Mouse (Mus musculus): ENCODE measurements around the gene Phf7.
A peak's percentile ranks its signal among the peaks of the same experiment; 100 is the strongest.

The Phf7 gene

GRCm38 (mm10) chr14:31251084-31251604, at the start of gene Phf7, which contains the start of gene Bap1:
TSS of gene Phf7 (minus strand) at chr14:31251317.
TSS of gene Bap1 (plus strand) at chr14:31251450.
- DNase-seq: peak; percentile 95

GRCm38 (mm10) chr14:31285728-31286127, 34.6 kb upstream of the Phf7 start:
- no peak for DNase-seq

GRCm38 (mm10) chr14:31272164-31272563, 21.0 kb upstream of the Phf7 start:
- DNase-seq: peak; percentile 65

GRCm38 (mm10) chr14:31271121-31271520, 20.0 kb upstream of the Phf7 start:
- DNase-seq: no peak

- DNase-seq: peak; percentile 49
These were observed 18.5 kb upstream of the Phf7 start for GRCm38 (mm10) chr14:31269456-31270100.

- peak; percentile 83 for DNase-seq
These were observed 17.3 kb upstream of the Phf7 start for GRCm38 (mm10) chr14:31268301-31269001.

GRCm38 (mm10) chr14:31267649-31268048, 16.5 kb upstream of the Phf7 start:
- no peak for DNase-seq

- DNase-seq: no peak
These were observed 9.8 kb upstream of the Phf7 start for GRCm38 (mm10) chr14:31260932-31261331.

- no peak for DNase-seq
These were observed 9.3 kb upstream of the Phf7 start for GRCm38 (mm10) chr14:31260374-31260773.

GRCm38 (mm10) chr14:31258476-31259050, 7.4 kb upstream of the Phf7 start:
- DNase-seq: no peak

GRCm38 (mm10) chr14:31252091-31252490, 974 bp upstream of the Phf7 start:
- no peak for DNase-seq

- no peak for DNase-seq
These were observed 509 bp upstream of the Phf7 start for GRCm38 (mm10) chr14:31251626-31252025.

GRCm38 (mm10) chr14:31250222-31251083, 664 bp downstream of the Phf7 start:
- no peak for DNase-seq

GRCm38 (mm10) chr14:31248396-31248795, 2.7 kb downstream of the Phf7 start:
- no peak for DNase-seq

GRCm38 (mm10) chr14:31245946-31246345, 5.2 kb downstream of the Phf7 start:
- DNase-seq: no peak

- no peak for DNase-seq
These were observed 6.3 kb downstream of the Phf7 start for GRCm38 (mm10) chr14:31244777-31245176.

GRCm38 (mm10) chr14:31240528-31240927, 10.6 kb downstream of the Phf7 start:
- DNase-seq: no peak

- DNase-seq: peak; percentile 42
These were observed 13.8 kb downstream of the Phf7 start for GRCm38 (mm10) chr14:31237101-31237882.

- peak; percentile 65 for DNase-seq
These were observed 17.0 kb downstream of the Phf7 start for GRCm38 (mm10) chr14:31233996-31234591.

- no peak for DNase-seq
These were observed 17.8 kb downstream of the Phf7 start for GRCm38 (mm10) chr14:31233070-31233995.
